Mouse (Mus musculus) lung, adult 18-20 months (tissue): Measurements from ENCODE around the gene Il17rc.

Experiments used
- DNase-seq, 2 experiments: peaks; one replicate each; pipeline ENCODE4 v3.0.0; 2022; ENCODE audit warnings: mixed read lengths in 2 of 2

Il17rc gene

GRCm38 (mm10) chr6:113471297-113471936 is at the start of gene Il17rc:
Il17rc (plus strand) TSS chr6:113471427.
- peak; percentile 82 to 88 for DNase-seq

- DNase-seq, result no peak
Observed at GRCm38 (mm10) chr6:113423000-113423399, 48.2 kb upstream of the Il17rc start.

- no peak for DNase-seq
Observed at GRCm38 (mm10) chr6:113424187-113424586, 47.0 kb upstream of the Il17rc start.

- DNase-seq, result no peak
Observed at GRCm38 (mm10) chr6:113426696-113427095, 44.5 kb upstream of the Il17rc start.

GRCm38 (mm10) chr6:113427397-113427796 is 43.8 kb upstream of the Il17rc start:
- DNase-seq, result peak in 1 of 2 experiments; percentile 49

- no peak for DNase-seq
Observed at GRCm38 (mm10) chr6:113428006-113428405, 43.2 kb upstream of the Il17rc start.

- DNase-seq, result no peak
Observed at GRCm38 (mm10) chr6:113429965-113430364, 41.3 kb upstream of the Il17rc start.

GRCm38 (mm10) chr6:113430846-113431245 is 40.4 kb upstream of the Il17rc start:
- no peak for DNase-seq

- DNase-seq, result no peak
Observed at GRCm38 (mm10) chr6:113431801-113432200, 39.4 kb upstream of the Il17rc start.

GRCm38 (mm10) chr6:113433661-113434060 is 37.6 kb upstream of the Il17rc start:
- DNase-seq, result no peak

GRCm38 (mm10) chr6:113434691-113435090 is 36.5 kb upstream of the Il17rc start:
- no peak for DNase-seq

GRCm38 (mm10) chr6:113435664-113436205 is 35.5 kb upstream of the Il17rc start, which contains the start of gene Cidec:
Cidec (minus strand) TSS chr6:113435760.
- DNase-seq, result peak; percentile 35 to 41

GRCm38 (mm10) chr6:113437135-113437534 is 34.1 kb upstream of the Il17rc start:
- no peak for DNase-seq

GRCm38 (mm10) chr6:113438721-113439430 is 32.4 kb upstream of the Il17rc start:
- no peak for DNase-seq

GRCm38 (mm10) chr6:113440686-113441085 is 30.5 kb upstream of the Il17rc start:
- no peak for DNase-seq

- DNase-seq, result peak; percentile 71 to 76
Observed at GRCm38 (mm10) chr6:113441147-113441680, 30.0 kb upstream of the Il17rc start.

- no peak for DNase-seq
Observed at GRCm38 (mm10) chr6:113442087-113442441, 29.2 kb upstream of the Il17rc start.

GRCm38 (mm10) chr6:113442442-113443090 is 28.7 kb upstream of the Il17rc start, which contains the start of gene Jagn1:
Jagn1 (plus strand) TSS chr6:113442569.
- DNase-seq, result peak; percentile 92 to 95

- DNase-seq, result no peak
Observed at GRCm38 (mm10) chr6:113443091-113443490, 28.1 kb upstream of the Il17rc start.

GRCm38 (mm10) chr6:113444207-113444965 is 26.8 kb upstream of the Il17rc start:
- no peak for DNase-seq

- DNase-seq, result no peak
Observed at GRCm38 (mm10) chr6:113447639-113448038, 23.6 kb upstream of the Il17rc start.

GRCm38 (mm10) chr6:113451839-113452238 is 19.4 kb upstream of the Il17rc start:
- no peak for DNase-seq
